Mouse (Mus musculus): ENCODE measurements around the gene Neu1.
"Not testable (repeated sequence)": the region's sequence is repeated elsewhere in the genome, so short reads cannot be mapped to it uniquely, and the experiment has no call there.

GRCm38 (mm10) chr17:34959130-34959778 is 28.2 kb downstream of the Neu1 start, which contains the start of gene Hspa1b:
- 0 out of 2 replicates have a peak, but pooled peaks have one; percentile 32 for TF ChIP-seq POLR2A (IDR thresholded peaks at IDR 0.05; ENCODE audit: control insufficient read depth, low read depth, low read length)
- not testable (repeated sequence) for TF ChIP-seq CTCF (IDR thresholded peaks at IDR 0.05; ENCODE audit: control insufficient read depth, insufficient read depth, insufficient replicate concordance, low read depth, low read length)

Data from testis, adult 2 months (tissue).